Mouse (Mus musculus): ENCODE measurements around the gene Gucy1b1.

DNA sequence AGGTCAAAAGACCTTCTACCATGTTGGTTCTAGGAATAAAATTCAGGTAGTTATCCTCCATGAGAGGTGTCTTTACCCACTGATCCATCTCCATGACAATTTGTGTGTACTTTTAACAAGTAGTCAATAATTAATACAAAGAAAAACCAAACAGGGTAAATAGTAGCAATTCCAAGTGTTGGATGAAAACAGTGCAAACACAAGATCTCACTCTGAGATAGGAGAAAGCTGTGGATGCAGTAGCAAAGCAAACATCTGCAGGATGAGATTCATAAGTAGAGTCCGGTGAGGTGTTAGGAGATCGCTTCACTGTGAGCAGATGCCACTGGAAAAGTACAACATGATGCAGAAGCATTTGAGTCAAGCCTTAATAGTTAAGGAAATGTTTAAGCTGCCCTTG, 88.4 kb downstream of the Gucy1b1 start:
- TF ChIP-seq POLR2A (IDR thresholded peaks at IDR 0.05; ENCODE audit: insufficient read depth, low read length), result no peak
- no peak for TF ChIP-seq CTCF (IDR thresholded peaks at IDR 0.05; ENCODE audit: low read depth, low read length)
- no peak for TF ChIP-seq EP300 (IDR thresholded peaks at IDR 0.05; ENCODE audit: insufficient read depth, low read depth, low read length)

All from ES-Bruce4 (cell line).